Mouse (Mus musculus): ENCODE results near the gene Olfr1143. TPM values are rescaled to one million over a fixed set of nuclear protein-coding genes. Genes with fewer than 3 reads are reported as not detected.

Olfr1143 gene
- polyA plus RNA-seq (2015; fragmentation: Nextera tagmentation; extraction: Ambion mirVana) = not detected in 2 replicates

- H3K27me3 ChIP-seq (ENCODE audit: insufficient read depth, low read length) = no peaks in the 10 kb centered on the region
- H3K4me2 ChIP-seq (ENCODE audit: low read depth, low read length) = no peak within 1 kb of the TSS
- H3K9ac ChIP-seq (replicated peaks) = no peak within 1 kb of the TSS
- TF ChIP-seq EP300 (IDR thresholded peaks at IDR 0.05; ENCODE audit: low read depth) (no peak), CTCF (IDR thresholded peaks at IDR 0.05; ENCODE audit: low read depth) (no peak)
- no peaks in the 10 kb centered on the region for H3K4me1 ChIP-seq (ENCODE audit: insufficient read depth)
- no peaks in the 10 kb centered on the region for H3K36me3 ChIP-seq (replicated peaks; ENCODE audit: insufficient read depth, low read length)
- ATAC-seq (no peak), DNase-seq (no peak)
- H3K27ac ChIP-seq (ENCODE audit: low read depth) = no peak within 1 kb of the TSS
- no peaks in the 10 kb centered on the region for H3K9me3 ChIP-seq (ENCODE audit: low read length)
- no peak within 1 kb of the TSS for H3K4me3 ChIP-seq (ENCODE audit: low read depth, low read length)
These were observed at the start of gene Olfr1143 for GRCm38 (mm10) chr2:87800292-87800691. Gene Olfr1143, plus strand, starts transcription at chr2:87800592.

- H3K36me3 ChIP-seq (replicated peaks; ENCODE audit: insufficient read depth, low read length) = no peaks in the 10 kb centered on the region
- H3K9ac ChIP-seq (replicated peaks) = no peak within 1 kb of the TSS
- no peaks in the 10 kb centered on the region for H3K27me3 ChIP-seq (ENCODE audit: insufficient read depth, low read length)
- no peaks in the 10 kb centered on the region for H3K4me1 ChIP-seq (ENCODE audit: insufficient read depth)
- no peak within 1 kb of the TSS for H3K4me3 ChIP-seq (ENCODE audit: low read depth, low read length)
- TF ChIP-seq CTCF (IDR thresholded peaks at IDR 0.05; ENCODE audit: low read depth) (no peak), EP300 (IDR thresholded peaks at IDR 0.05; ENCODE audit: low read depth) (no peak)
- no peak within 1 kb of the TSS for H3K27ac ChIP-seq (ENCODE audit: low read depth)
- no peaks in the 10 kb centered on the region for H3K9me3 ChIP-seq (ENCODE audit: low read length)
- DNase-seq = no peak
- H3K4me2 ChIP-seq (ENCODE audit: low read depth, low read length) = no peak within 1 kb of the TSS
- WGBS (ENCODE audit: insufficient replicate concordance) = 63% methylated on average over 1 of the region's 1 CpGs
- ATAC-seq = no peak
These were observed 46.5 kb upstream of the Olfr1143 start, which contains the start of gene Olfr1141 for GRCm38 (mm10) chr2:87753891-87754290. Gene Olfr1141, minus strand, starts transcription at chr2:87753991.

DNA sequence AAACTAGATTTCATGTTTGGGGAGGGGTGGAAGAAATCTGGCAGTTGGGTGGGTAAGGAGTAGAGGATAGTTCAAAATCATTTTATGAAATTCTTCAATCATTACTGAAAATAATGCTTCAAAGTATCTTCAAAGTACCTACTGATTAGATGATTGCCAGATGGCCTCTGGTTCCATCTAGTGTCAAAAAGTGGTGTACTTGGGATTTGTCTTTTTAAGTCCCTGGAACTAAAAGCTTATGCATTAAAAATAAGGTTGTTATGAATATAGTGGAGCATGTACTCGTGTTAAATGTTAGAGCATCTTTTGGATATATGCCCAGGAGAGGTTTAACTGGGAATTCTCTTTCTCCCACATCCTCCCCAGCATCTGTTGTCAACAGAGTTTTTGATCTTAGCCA is 24.2 kb upstream of the Olfr1143 start:
- no peaks in the 10 kb centered on the region for H3K4me1 ChIP-seq (ENCODE audit: insufficient read depth)
- no peak overlapping the region for H3K4me2 ChIP-seq (ENCODE audit: low read depth, low read length)
- no peaks in the 10 kb centered on the region for H3K36me3 ChIP-seq (replicated peaks; ENCODE audit: insufficient read depth, low read length)
- no peak overlapping the region for H3K4me3 ChIP-seq (ENCODE audit: low read depth, low read length)
- H3K9me3 ChIP-seq (ENCODE audit: low read length) = no peaks in the 10 kb centered on the region
- H3K27me3 ChIP-seq (ENCODE audit: insufficient read depth, low read length) = no peaks in the 10 kb centered on the region
- H3K27ac ChIP-seq (ENCODE audit: low read depth) = no peak overlapping the region
- ATAC-seq (no peak), DNase-seq (no peak)
- H3K9ac ChIP-seq (replicated peaks) = no peak overlapping the region
- 40% methylated on average over 1 of the region's 1 CpGs for WGBS (ENCODE audit: insufficient replicate concordance)
- no peak for TF ChIP-seq CTCF (IDR thresholded peaks at IDR 0.05; ENCODE audit: low read depth)
- TF ChIP-seq EP300 (IDR thresholded peaks at IDR 0.05; ENCODE audit: low read depth) = no peak

GRCm38 (mm10) chr2:87779183-87779582 is 21.2 kb upstream of the Olfr1143 start, which contains the start of gene Olfr152:
Gene Olfr152, plus strand, starts transcription at chr2:87779483.
- TF ChIP-seq CTCF (IDR thresholded peaks at IDR 0.05; ENCODE audit: low read depth) (no peak), EP300 (IDR thresholded peaks at IDR 0.05; ENCODE audit: low read depth) (no peak)
- WGBS (ENCODE audit: insufficient replicate concordance) = 72% methylated on average over 4 of the region's 4 CpGs
- Histone ChIP-seq H3K4me2 (ENCODE audit: low read depth, low read length) (no peak within 1 kb of the TSS), H3K27ac (ENCODE audit: low read depth) (no peak within 1 kb of the TSS), H3K9ac (replicated peaks) (no peak within 1 kb of the TSS), H3K4me1 (ENCODE audit: insufficient read depth) (no peaks in the 10 kb centered on the region), H3K9me3 (ENCODE audit: low read length) (no peaks in the 10 kb centered on the region), H3K27me3 (ENCODE audit: insufficient read depth, low read length) (no peaks in the 10 kb centered on the region), H3K36me3 (replicated peaks; ENCODE audit: insufficient read depth, low read length) (no peaks in the 10 kb centered on the region), H3K4me3 (ENCODE audit: low read depth, low read length) (no peak within 1 kb of the TSS)
- no peak for DNase-seq
- no peak for ATAC-seq

GRCm38 (mm10) chr2:87809522-87809921 is 9.1 kb downstream of the Olfr1143 start, which contains the start of gene Olfr1145:
Gene Olfr1145, plus strand, starts transcription at chr2:87809822.
- WGBS (ENCODE audit: insufficient replicate concordance) = 53% methylated on average over 1 of the region's 1 CpGs
- no peaks in the 10 kb centered on the region for H3K9me3 ChIP-seq (ENCODE audit: low read length)
- DNase-seq (no peak), ATAC-seq (no peak)
- H3K9ac ChIP-seq (replicated peaks) = no peak within 1 kb of the TSS
- H3K36me3 ChIP-seq (replicated peaks; ENCODE audit: insufficient read depth, low read length) = no peaks in the 10 kb centered on the region
- TF ChIP-seq EP300 (IDR thresholded peaks at IDR 0.05; ENCODE audit: low read depth) = no peak
- no peak for TF ChIP-seq CTCF (IDR thresholded peaks at IDR 0.05; ENCODE audit: low read depth)
- no peaks in the 10 kb centered on the region for H3K27me3 ChIP-seq (ENCODE audit: insufficient read depth, low read length)
- no peak within 1 kb of the TSS for H3K4me3 ChIP-seq (ENCODE audit: low read depth, low read length)
- H3K4me1 ChIP-seq (ENCODE audit: insufficient read depth) = no peaks in the 10 kb centered on the region
- H3K4me2 ChIP-seq (ENCODE audit: low read depth, low read length) = no peak within 1 kb of the TSS
- no peak within 1 kb of the TSS for H3K27ac ChIP-seq (ENCODE audit: low read depth)

GRCm38 (mm10) chr2:87830233-87830632 is 29.8 kb downstream of the Olfr1143 start, which contains the start of gene Olfr1148:
Gene Olfr1148, plus strand, starts transcription at chr2:87830533.
- H3K9ac ChIP-seq (replicated peaks) = no peak within 1 kb of the TSS
- no peak within 1 kb of the TSS for H3K4me3 ChIP-seq (ENCODE audit: low read depth, low read length)
- no peaks in the 10 kb centered on the region for H3K4me1 ChIP-seq (ENCODE audit: insufficient read depth)
- ATAC-seq = no peak
- no peaks in the 10 kb centered on the region for H3K36me3 ChIP-seq (replicated peaks; ENCODE audit: insufficient read depth, low read length)
- TF ChIP-seq EP300 (IDR thresholded peaks at IDR 0.05; ENCODE audit: low read depth) (no peak), CTCF (IDR thresholded peaks at IDR 0.05; ENCODE audit: low read depth) (no peak)
- no peak within 1 kb of the TSS for H3K27ac ChIP-seq (ENCODE audit: low read depth)
- WGBS (ENCODE audit: insufficient replicate concordance) = 61% methylated on average over 1 of the region's 1 CpGs
- DNase-seq = no peak
- H3K4me2 ChIP-seq (ENCODE audit: low read depth, low read length) = no peak within 1 kb of the TSS
- no peaks in the 10 kb centered on the region for H3K27me3 ChIP-seq (ENCODE audit: insufficient read depth, low read length)
- H3K9me3 ChIP-seq (ENCODE audit: low read length) = no peaks in the 10 kb centered on the region

DNA sequence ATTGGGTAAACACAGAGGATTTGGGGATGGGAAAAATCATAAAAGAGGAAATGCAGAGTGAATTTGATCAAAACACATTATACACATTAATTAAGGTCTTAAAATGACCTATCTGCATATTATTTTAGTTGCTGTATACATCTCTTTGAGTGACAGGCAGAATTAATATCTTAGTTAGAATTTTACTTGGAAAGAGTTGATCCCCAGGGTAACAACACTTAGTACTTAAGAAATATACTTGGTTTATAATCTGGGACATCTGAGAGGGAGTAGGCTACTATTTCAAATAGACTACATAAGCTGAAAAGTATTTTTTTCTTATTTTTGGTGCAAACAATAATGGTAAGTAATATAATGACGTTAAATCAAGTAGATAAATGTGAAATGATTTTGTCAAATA is 43.3 kb downstream of the Olfr1143 start, which contains the start of gene Olfr1150-ps1:
TSS of gene Olfr1150-ps1 (plus strand) at position 301 of the 400 bp plus-strand sequence.
- DNase-seq = no peak
- no peak for TF ChIP-seq CTCF (IDR thresholded peaks at IDR 0.05; ENCODE audit: low read depth)
- TF ChIP-seq EP300 (IDR thresholded peaks at IDR 0.05; ENCODE audit: low read depth) = no peak
- no peaks in the 10 kb centered on the region for H3K27me3 ChIP-seq (ENCODE audit: insufficient read depth, low read length)
- ATAC-seq = no peak
- 64% methylated on average over 1 of the region's 1 CpGs for WGBS (ENCODE audit: insufficient replicate concordance)
- no peak within 1 kb of the TSS for H3K9ac ChIP-seq (replicated peaks)
- H3K9me3 ChIP-seq (ENCODE audit: low read length) = no peaks in the 10 kb centered on the region
- H3K4me2 ChIP-seq (ENCODE audit: low read depth, low read length) = no peak within 1 kb of the TSS
- no peak within 1 kb of the TSS for H3K4me3 ChIP-seq (ENCODE audit: low read depth, low read length)
- no peak within 1 kb of the TSS for H3K27ac ChIP-seq (ENCODE audit: low read depth)
- H3K36me3 ChIP-seq (replicated peaks; ENCODE audit: insufficient read depth, low read length) = no peaks in the 10 kb centered on the region
- no peaks in the 10 kb centered on the region for H3K4me1 ChIP-seq (ENCODE audit: insufficient read depth)

Other genes starting within 250 kb of the Olfr1143 start
- gene Olfr1129, start 226.7 kb upstream of the Olfr1143 start, polyA plus RNA-seq (2015; fragmentation: Nextera tagmentation; extraction: Ambion mirVana) = not detected in 2 replicates
- gene Olfr1130, start 194.4 kb upstream of the Olfr1143 start, polyA plus RNA-seq (2015; fragmentation: Nextera tagmentation; extraction: Ambion mirVana) = not detected in 2 replicates
- gene Olfr1131, start 173.5 kb upstream of the Olfr1143 start, polyA plus RNA-seq (2015; fragmentation: Nextera tagmentation; extraction: Ambion mirVana) = not detected in 2 replicates
- gene Olfr1132, start 163.1 kb upstream of the Olfr1143 start, polyA plus RNA-seq (2015; fragmentation: Nextera tagmentation; extraction: Ambion mirVana) = not detected in 2 replicates
- gene Olfr1133, start 153.2 kb upstream of the Olfr1143 start, polyA plus RNA-seq (2015; fragmentation: Nextera tagmentation; extraction: Ambion mirVana) = not detected in 2 replicates
- gene Olfr1134, start 142.1 kb upstream of the Olfr1143 start, polyA plus RNA-seq (2015; fragmentation: Nextera tagmentation; extraction: Ambion mirVana) = not detected in 2 replicates
- not detected in 2 replicates for gene Olfr1135, start 126.9 kb upstream of the Olfr1143 start, polyA plus RNA-seq (2015; fragmentation: Nextera tagmentation; extraction: Ambion mirVana)
- not detected in 2 replicates for gene Olfr1136, start 106.6 kb upstream of the Olfr1143 start, polyA plus RNA-seq (2015; fragmentation: Nextera tagmentation; extraction: Ambion mirVana)
- not detected in 2 replicates for gene Olfr1137, start 87.4 kb upstream of the Olfr1143 start, polyA plus RNA-seq (2015; fragmentation: Nextera tagmentation; extraction: Ambion mirVana)
- not detected in 2 replicates for gene Olfr1138, start 60.6 kb upstream of the Olfr1143 start, polyA plus RNA-seq (2015; fragmentation: Nextera tagmentation; extraction: Ambion mirVana)
- gene Olfr1140, start 56.8 kb upstream of the Olfr1143 start, polyA plus RNA-seq (2015; fragmentation: Nextera tagmentation; extraction: Ambion mirVana) = not detected in 2 replicates
- not detected in 2 replicates for gene Olfr1141, start 46.6 kb upstream of the Olfr1143 start, polyA plus RNA-seq (2015; fragmentation: Nextera tagmentation; extraction: Ambion mirVana)
- not detected in 2 replicates for gene Olfr152, start 21.1 kb upstream of the Olfr1143 start, polyA plus RNA-seq (2015; fragmentation: Nextera tagmentation; extraction: Ambion mirVana)
- gene Olfr1145, start 9.2 kb downstream of the Olfr1143 start, polyA plus RNA-seq (2015; fragmentation: Nextera tagmentation; extraction: Ambion mirVana) = not detected in 2 replicates
- gene Olfr1148, start 29.9 kb downstream of the Olfr1143 start, polyA plus RNA-seq (2015; fragmentation: Nextera tagmentation; extraction: Ambion mirVana) = not detected in 2 replicates
- not detected in 2 replicates for gene Olfr1150-ps1, start 43.4 kb downstream of the Olfr1143 start, polyA plus RNA-seq (2015; fragmentation: Nextera tagmentation; extraction: Ambion mirVana)
- not detected in 2 replicates for gene Olfr1151, start 55.3 kb downstream of the Olfr1143 start, polyA plus RNA-seq (2015; fragmentation: Nextera tagmentation; extraction: Ambion mirVana)
- not detected in 2 replicates for gene Olfr1152, start 65.9 kb downstream of the Olfr1143 start, polyA plus RNA-seq (2015; fragmentation: Nextera tagmentation; extraction: Ambion mirVana)
- not detected in 2 replicates for gene Olfr1153, start 94.4 kb downstream of the Olfr1143 start, polyA plus RNA-seq (2015; fragmentation: Nextera tagmentation; extraction: Ambion mirVana)
- not detected in 2 replicates for gene Olfr1154, start 104.6 kb downstream of the Olfr1143 start, polyA plus RNA-seq (2015; fragmentation: Nextera tagmentation; extraction: Ambion mirVana)
- gene Olfr1155, start 144.5 kb downstream of the Olfr1143 start, polyA plus RNA-seq (2015; fragmentation: Nextera tagmentation; extraction: Ambion mirVana) = not detected in 2 replicates
- gene Olfr1156, start 152.5 kb downstream of the Olfr1143 start, polyA plus RNA-seq (2015; fragmentation: Nextera tagmentation; extraction: Ambion mirVana) = not detected in 2 replicates
- not detected in 2 replicates for gene Olfr1157, start 167.7 kb downstream of the Olfr1143 start, polyA plus RNA-seq (2015; fragmentation: Nextera tagmentation; extraction: Ambion mirVana)
- not detected in 2 replicates for gene Olfr74, start 174.1 kb downstream of the Olfr1143 start, polyA plus RNA-seq (2015; fragmentation: Nextera tagmentation; extraction: Ambion mirVana)
- not detected in 2 replicates for gene Olfr1158, start 189.5 kb downstream of the Olfr1143 start, polyA plus RNA-seq (2015; fragmentation: Nextera tagmentation; extraction: Ambion mirVana)
- gene Olfr1160, start 207.7 kb downstream of the Olfr1143 start, polyA plus RNA-seq (2015; fragmentation: Nextera tagmentation; extraction: Ambion mirVana) = not detected in 2 replicates
- gene Olfr1161, start 222.2 kb downstream of the Olfr1143 start, polyA plus RNA-seq (2015; fragmentation: Nextera tagmentation; extraction: Ambion mirVana) = not detected in 2 replicates
- gene Olfr73, start 237.1 kb downstream of the Olfr1143 start, polyA plus RNA-seq (2015; fragmentation: Nextera tagmentation; extraction: Ambion mirVana) = not detected in 2 replicates